Mouse (Mus musculus): ENCODE data around the gene Klhl3. TPM values are rescaled to one million over a fixed set of nuclear protein-coding genes. Genes with fewer than 3 reads are reported as not detected.

Gene Klhl3
- total and polyA plus RNA-seq, 3 experiments, result 2.1 to 4.3 (median 2.7) TPM

DNA sequence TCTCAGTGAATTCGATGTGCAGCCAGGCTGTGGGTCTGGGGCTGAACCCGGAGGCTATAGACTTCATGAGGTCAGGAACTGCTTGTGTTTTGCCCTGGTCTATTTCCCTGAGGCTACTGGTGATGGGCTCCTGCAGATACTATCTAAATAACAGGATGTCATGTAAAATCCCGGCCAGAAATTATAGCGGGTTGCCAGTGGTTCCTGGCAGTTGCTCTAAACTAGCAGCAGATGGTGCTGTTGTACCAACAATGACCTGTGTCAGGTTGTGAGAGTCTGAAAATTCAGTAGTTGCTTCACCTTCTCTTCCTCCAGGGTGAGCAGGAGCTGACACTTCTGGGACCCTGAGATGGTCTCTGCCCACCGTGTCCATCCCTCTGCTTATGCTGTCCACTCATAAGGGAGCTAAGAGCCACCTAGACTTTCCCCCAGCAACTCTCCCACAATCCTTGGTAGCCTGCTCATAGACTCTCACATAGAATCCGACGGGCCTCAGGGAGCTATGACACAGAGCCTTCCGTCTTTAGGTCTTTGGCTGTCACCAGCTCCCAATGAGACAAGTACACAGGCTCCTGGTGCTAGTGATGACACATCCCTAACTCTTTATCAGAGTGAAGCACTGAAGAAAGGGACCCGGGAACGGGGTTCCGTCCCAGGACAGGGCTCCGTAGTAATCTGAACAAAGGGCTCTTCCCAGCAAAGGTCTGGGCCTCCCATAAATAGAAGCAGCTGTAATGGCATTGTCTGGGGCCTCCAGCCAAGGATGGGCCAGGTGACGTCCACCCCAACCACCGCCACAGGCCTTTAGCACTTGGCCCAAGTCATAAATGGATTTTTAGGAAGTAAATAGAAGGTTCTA lies 101.1 kb downstream of the Klhl3 start:
- Histone ChIP-seq H3K36me3 (ENCODE audit: control insufficient read depth, insufficient read depth, low read length) (no peaks in the 10 kb centered on the region), H3K4me3 (no peak overlapping the region), H3K79me2 (replicated peaks; ENCODE audit: control insufficient read depth, insufficient read depth, low read length) (no peaks in the 10 kb centered on the region), H3K9ac (ENCODE audit: low read depth, low read length) (no peak overlapping the region), H3K27me3 (ENCODE audit: control insufficient read depth, insufficient read depth, low read length) (no peaks in the 10 kb centered on the region), H3K27ac (peak overlapping the region; percentile 21; the same call in 1 of the 2 replicates), H3K4me1 (ENCODE audit: control insufficient read depth, insufficient read depth, low read length) (peaks cover 1% of the 10 kb centered on the region; the same call in 1 of the 2 replicates)
- TF ChIP-seq EP300 (IDR thresholded peaks at IDR 0.05; ENCODE audit: insufficient read depth, low read depth, low read length) (peak; percentile 92), POLR2A (IDR thresholded peaks at IDR 0.05; ENCODE audit: insufficient read depth, low read depth, low read length) (no peak), CTCF (IDR thresholded peaks at IDR 0.05) (peak; percentile 91)
- WGBS, result 50% methylated on average over 14 of the region's 14 CpGs
- intact Hi-C loops (cut with DNase I), result loop anchor here (1.0 to 5.0 kb wide), 5 partner anchors 105 to 375 kb away; partner anchors contain the start of gene 2210016F16Rik
- peak; percentile 61 for DNase-seq

DNA sequence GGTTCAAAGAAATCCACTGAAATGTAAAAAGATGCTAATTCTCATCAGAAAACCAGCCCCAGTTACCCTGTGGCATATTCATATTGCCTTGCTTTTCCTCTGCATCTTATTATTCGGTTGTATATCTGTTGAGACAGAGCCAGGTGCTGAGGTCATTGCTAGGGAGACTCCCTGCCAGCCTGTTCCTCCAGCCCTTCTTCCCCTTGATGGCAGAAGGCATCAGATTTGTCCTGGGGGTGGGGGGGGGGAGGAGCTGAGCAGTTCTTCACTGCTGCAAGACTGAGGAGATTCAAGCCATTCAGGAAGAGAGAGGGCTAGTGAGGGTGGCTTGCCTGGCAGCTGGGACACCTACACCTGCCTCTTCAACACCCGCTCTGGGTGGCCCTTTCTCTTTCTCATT lies 101.9 kb downstream of the Klhl3 start:
- no peak overlapping the region for H3K9ac ChIP-seq (ENCODE audit: low read depth, low read length)
- no peak for DNase-seq
- H3K79me2 ChIP-seq (replicated peaks; ENCODE audit: control insufficient read depth, insufficient read depth, low read length), result no peaks in the 10 kb centered on the region
- no peaks in the 10 kb centered on the region for H3K36me3 ChIP-seq (ENCODE audit: control insufficient read depth, insufficient read depth, low read length)
- H3K27me3 ChIP-seq (ENCODE audit: control insufficient read depth, insufficient read depth, low read length), result no peaks in the 10 kb centered on the region
- peaks cover 1% of the 10 kb centered on the region; the same call in 1 of the 2 replicates for H3K4me1 ChIP-seq (ENCODE audit: control insufficient read depth, insufficient read depth, low read length)
- 61% methylated on average over 2 of the region's 2 CpGs for WGBS
- H3K4me3 ChIP-seq, result no peak overlapping the region
- no peak overlapping the region for H3K27ac ChIP-seq
- intact Hi-C loops (cut with DNase I), result loop anchor here (5.0 kb wide), 3 partner anchors 221 to 376 kb away; partner anchors contain the start of gene 2210016F16Rik
- TF ChIP-seq POLR2A (IDR thresholded peaks at IDR 0.05; ENCODE audit: insufficient read depth, low read depth, low read length) (no peak), CTCF (IDR thresholded peaks at IDR 0.05) (no peak), EP300 (IDR thresholded peaks at IDR 0.05; ENCODE audit: insufficient read depth, low read depth, low read length) (no peak)

DNA sequence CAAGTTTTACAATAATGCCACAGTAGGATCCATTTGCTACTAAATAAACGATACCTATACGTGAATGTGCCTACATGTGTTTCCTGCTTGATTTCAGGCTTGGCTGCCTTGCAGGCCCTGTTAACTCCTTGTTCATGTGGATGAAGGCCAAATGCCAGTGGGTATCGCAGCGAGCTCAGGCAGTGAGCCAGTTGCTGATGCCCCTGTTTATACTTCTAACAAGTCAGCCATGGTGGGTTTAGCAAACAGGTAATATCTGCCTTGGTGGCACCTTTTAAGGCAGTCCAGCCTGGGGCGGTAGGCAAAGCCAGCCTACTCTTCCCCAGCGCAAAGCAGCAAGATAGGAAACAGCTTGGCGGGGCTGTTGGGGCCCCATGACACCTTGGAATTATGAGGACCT lies 103.0 kb downstream of the Klhl3 start:
- intact Hi-C loops (cut with DNase I), result loop anchor here (5.0 kb wide), 3 partner anchors 222 to 377 kb away; partner anchors contain the start of gene 2210016F16Rik
- no peak overlapping the region for H3K4me3 ChIP-seq
- TF ChIP-seq POLR2A (IDR thresholded peaks at IDR 0.05; ENCODE audit: insufficient read depth, low read depth, low read length) (no peak), CTCF (IDR thresholded peaks at IDR 0.05) (no peak)
- H3K27me3 ChIP-seq (ENCODE audit: control insufficient read depth, insufficient read depth, low read length), result no peaks in the 10 kb centered on the region
- H3K36me3 ChIP-seq (ENCODE audit: control insufficient read depth, insufficient read depth, low read length), result no peaks in the 10 kb centered on the region
- H3K27ac ChIP-seq, result no peak overlapping the region
- H3K79me2 ChIP-seq (replicated peaks; ENCODE audit: control insufficient read depth, insufficient read depth, low read length), result no peaks in the 10 kb centered on the region
- no peak overlapping the region for H3K9ac ChIP-seq (ENCODE audit: low read depth, low read length)
- peaks cover 1% of the 10 kb centered on the region; the same call in 1 of the 2 replicates for H3K4me1 ChIP-seq (ENCODE audit: control insufficient read depth, insufficient read depth, low read length)
- WGBS, result 93% methylated on average over 7 of the region's 7 CpGs
- DNase-seq, result no peak

DNA sequence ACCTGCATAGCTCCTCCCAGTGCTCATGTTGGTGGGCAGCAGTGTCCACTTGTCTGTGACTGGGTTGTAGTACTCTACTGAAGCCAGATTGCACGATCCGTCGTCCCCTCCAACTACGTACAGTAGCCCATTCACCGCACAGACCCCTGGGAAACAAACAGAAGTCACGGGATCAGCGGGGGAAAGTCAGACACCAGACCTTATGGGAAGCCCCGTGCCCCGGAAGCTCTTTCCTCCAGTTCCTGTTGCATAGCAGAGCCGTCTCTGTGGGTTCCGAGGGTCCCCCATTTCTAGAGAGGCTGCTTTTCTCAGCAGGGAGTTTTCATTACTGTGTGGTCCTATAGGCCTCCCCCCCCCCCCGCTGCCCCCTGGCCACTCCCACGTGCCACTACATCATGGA lies 104.1 kb downstream of the Klhl3 start:
- Histone ChIP-seq H3K27ac (no peak overlapping the region), H3K4me3 (no peak overlapping the region), H3K36me3 (ENCODE audit: control insufficient read depth, insufficient read depth, low read length) (no peaks in the 10 kb centered on the region), H3K79me2 (replicated peaks; ENCODE audit: control insufficient read depth, insufficient read depth, low read length) (no peaks in the 10 kb centered on the region), H3K4me1 (ENCODE audit: control insufficient read depth, insufficient read depth, low read length) (peaks cover 1% of the 10 kb centered on the region; the same call in 1 of the 2 replicates), H3K9ac (ENCODE audit: low read depth, low read length) (no peak overlapping the region), H3K27me3 (ENCODE audit: control insufficient read depth, insufficient read depth, low read length) (no peaks in the 10 kb centered on the region)
- no peak for DNase-seq
- TF ChIP-seq CTCF (IDR thresholded peaks at IDR 0.05), result no peak
- TF ChIP-seq EP300 (IDR thresholded peaks at IDR 0.05; ENCODE audit: insufficient read depth, low read depth, low read length), result no peak
- TF ChIP-seq POLR2A (IDR thresholded peaks at IDR 0.05; ENCODE audit: insufficient read depth, low read depth, low read length), result no peak
- 87% methylated on average over 13 of the region's 13 CpGs for WGBS
- intact Hi-C loops (cut with DNase I), result no loop called here

DNA sequence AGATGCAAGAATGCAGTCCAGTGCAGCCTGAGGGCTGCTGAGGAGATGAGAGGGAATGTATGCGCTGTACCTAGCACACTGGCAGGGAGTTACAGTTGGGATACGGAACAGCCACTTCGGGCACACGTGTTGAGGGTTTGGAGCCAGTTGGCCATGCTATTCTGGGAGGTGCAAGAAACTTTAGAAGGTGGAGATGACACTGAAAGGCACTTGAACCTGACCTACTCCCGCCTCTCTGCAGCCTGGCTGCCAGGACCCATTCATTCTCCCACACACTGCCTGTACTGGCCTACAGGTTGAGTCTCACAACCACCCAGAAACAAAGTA lies 105.4 kb downstream of the Klhl3 start:
- 58% methylated on average over 5 of the region's 5 CpGs for WGBS
- Histone ChIP-seq H3K9ac (ENCODE audit: low read depth, low read length) (no peak overlapping the region), H3K79me2 (replicated peaks; ENCODE audit: control insufficient read depth, insufficient read depth, low read length) (no peaks in the 10 kb centered on the region), H3K27me3 (ENCODE audit: control insufficient read depth, insufficient read depth, low read length) (no peaks in the 10 kb centered on the region), H3K36me3 (ENCODE audit: control insufficient read depth, insufficient read depth, low read length) (no peaks in the 10 kb centered on the region), H3K4me1 (ENCODE audit: control insufficient read depth, insufficient read depth, low read length) (peaks cover 1% of the 10 kb centered on the region; the same call in 1 of the 2 replicates), H3K4me3 (no peak overlapping the region), H3K27ac (no peak overlapping the region)
- intact Hi-C loops (cut with DNase I), result no loop called here
- TF ChIP-seq CTCF (IDR thresholded peaks at IDR 0.05) (no peak), POLR2A (IDR thresholded peaks at IDR 0.05; ENCODE audit: insufficient read depth, low read depth, low read length) (no peak), EP300 (IDR thresholded peaks at IDR 0.05; ENCODE audit: insufficient read depth, low read depth, low read length) (no peak)
- DNase-seq, result peak in 1 of 2 experiments; percentile 59

Data from heart, adult 2 months (tissue).